Mouse (Mus musculus) 416B (cell line): ENCODE measurements around the gene Slc25a42.

Experiments
- DNase-seq: peaks from one replicate; pipeline ENCODE4 v3.0.0; 2011; ENCODE audit warnings: low read depth

The Slc25a42 gene

GRCm38 (mm10) chr8:70215092-70215491 is 3.0 kb upstream of the Slc25a42 start:
- no peak for DNase-seq

- peak; percentile 70 for DNase-seq
Measured at GRCm38 (mm10) chr8:70214411-70214810, 2.3 kb upstream of the Slc25a42 start.

- peak; percentile 35 for DNase-seq
Measured at GRCm38 (mm10) chr8:70211726-70212111, 386 bp downstream of the Slc25a42 start.

GRCm38 (mm10) chr8:70211275-70211674 is 830 bp downstream of the Slc25a42 start:
- DNase-seq, result no peak

GRCm38 (mm10) chr8:70210538-70210937 is 1.6 kb downstream of the Slc25a42 start:
- DNase-seq, result no peak

- DNase-seq, result no peak
Measured at GRCm38 (mm10) chr8:70208130-70208529, 4.0 kb downstream of the Slc25a42 start.

GRCm38 (mm10) chr8:70204757-70205156 is 7.3 kb downstream of the Slc25a42 start:
- no peak for DNase-seq

GRCm38 (mm10) chr8:70203072-70203471 is 9.0 kb downstream of the Slc25a42 start:
- no peak for DNase-seq

- DNase-seq, result peak; percentile 31
Measured at GRCm38 (mm10) chr8:70201417-70201816, 10.7 kb downstream of the Slc25a42 start.

GRCm38 (mm10) chr8:70200098-70200681 is 11.9 kb downstream of the Slc25a42 start:
- peak; percentile 62 for DNase-seq

- DNase-seq, result no peak
Measured at GRCm38 (mm10) chr8:70197603-70198002, 14.5 kb downstream of the Slc25a42 start.

GRCm38 (mm10) chr8:70195762-70196161 is 16.3 kb downstream of the Slc25a42 start:
- peak; percentile 52 for DNase-seq

- DNase-seq, result no peak
Measured at GRCm38 (mm10) chr8:70194191-70194590, 17.9 kb downstream of the Slc25a42 start.

- DNase-seq, result no peak
Measured at GRCm38 (mm10) chr8:70193238-70193637, 18.9 kb downstream of the Slc25a42 start.

- no peak for DNase-seq
Measured at GRCm38 (mm10) chr8:70188707-70189106, 23.4 kb downstream of the Slc25a42 start.

GRCm38 (mm10) chr8:70183194-70183593 is 28.9 kb downstream of the Slc25a42 start:
- no peak for DNase-seq

GRCm38 (mm10) chr8:70181903-70182252 is 30.2 kb downstream of the Slc25a42 start:
- no peak for DNase-seq

- no peak for DNase-seq
Measured at GRCm38 (mm10) chr8:70181212-70181902, 30.7 kb downstream of the Slc25a42 start.

GRCm38 (mm10) chr8:70179082-70179481 is 33.0 kb downstream of the Slc25a42 start:
- DNase-seq, result peak; percentile 58

- no peak for DNase-seq
Measured at GRCm38 (mm10) chr8:70178231-70178630, 33.9 kb downstream of the Slc25a42 start.

- no peak for DNase-seq
Measured at GRCm38 (mm10) chr8:70174079-70174478, 38.0 kb downstream of the Slc25a42 start.

- no peak for DNase-seq
Measured at GRCm38 (mm10) chr8:70173320-70173719, 38.8 kb downstream of the Slc25a42 start.

GRCm38 (mm10) chr8:70172043-70172681 is 39.9 kb downstream of the Slc25a42 start, which contains the start of gene Tmem161a:
TSS of gene Tmem161a (plus strand) at chr8:70172356.
- DNase-seq, result peak; percentile 97
